Mouse (Mus musculus) liver, embryonic 12.5 days (tissue): ENCODE results near the gene Tnxb. TPM values are rescaled to one million over a fixed set of nuclear protein-coding genes. Genes with fewer than 3 reads are reported as not detected.
A peak's percentile ranks its signal among the peaks of the same experiment; 100 is the strongest.

Source experiments
- ATAC-seq: fragments of 200-750 bp; cut with Nextera tagmentation; 2 replicates; pipeline ENCODE4 v1.8.0; 2017; ENCODE audit warnings: moderate number of reproducible peaks, mild to moderate bottlenecking, moderate library complexity
- H3K27ac ChIP-seq: fragments of 300-500 bp; sonication (generic); 2 replicates; pipeline ENCODE4 v1.5.1; 2016; ENCODE audit warnings: mild to moderate bottlenecking
- H3K27me3 ChIP-seq: fragments of 300-500 bp; sonication (generic); replicated peaks from 2 replicates; pipeline ENCODE4 v1.6.1; 2016; ENCODE audit warnings: mild to moderate bottlenecking, moderate library complexity
- H3K36me3 ChIP-seq: fragments of 300-500 bp; sonication (generic); 2 replicates; pipeline ENCODE4 v1.6.1; 2016; ENCODE audit warnings: mild to moderate bottlenecking, moderate library complexity
- H3K4me1 ChIP-seq: fragments of 300-500 bp; sonication (generic); 2 replicates; pipeline ENCODE4 v1.6.1; 2016
- H3K4me2 ChIP-seq: fragments of 300-500 bp; sonication (generic); 2 replicates; pipeline ENCODE4 v1.6.1; 2016; ENCODE audit warnings: mild to moderate bottlenecking, moderate library complexity
- H3K4me3 ChIP-seq: fragments of 300-500 bp; sonication (generic); 2 replicates; pipeline ENCODE4 v1.5.1; 2016; ENCODE audit warnings: mild to moderate bottlenecking, moderate library complexity
- H3K9ac ChIP-seq: fragments of 300-500 bp; sonication (generic); 2 replicates; pipeline ENCODE4 v1.6.1; 2016; ENCODE audit warnings: mild to moderate bottlenecking, moderate library complexity
- H3K9me3 ChIP-seq: fragments of 300-500 bp; sonication (generic); replicated peaks from 2 replicates; pipeline ENCODE4 v1.6.1; 2016; ENCODE audit warnings: mild to moderate bottlenecking, moderate library complexity
- WGBS: fragments of 180-500 bp; shearing (Covaris S2); methylation state at CpG from one replicate; pipeline ENCODE4 v1.1.7; 2016; ENCODE audit not compliant: insufficient replicate concordance; 5-methylcytosine and 5-hydroxymethylcytosine counted together
- polyA plus RNA-seq: library from polyadenylated mRNA; unstranded; fragments of >200 nt; fragmentation: Nextera tagmentation; extraction: Ambion mirVana; gene quantifications from 2 replicates; pipeline ENCODE4 v1.2.1, GENCODE M21; 2016

The Tnxb gene
- polyA plus RNA-seq, 1 experiment from 2014 or later, result 0.05 TPM

DNA sequence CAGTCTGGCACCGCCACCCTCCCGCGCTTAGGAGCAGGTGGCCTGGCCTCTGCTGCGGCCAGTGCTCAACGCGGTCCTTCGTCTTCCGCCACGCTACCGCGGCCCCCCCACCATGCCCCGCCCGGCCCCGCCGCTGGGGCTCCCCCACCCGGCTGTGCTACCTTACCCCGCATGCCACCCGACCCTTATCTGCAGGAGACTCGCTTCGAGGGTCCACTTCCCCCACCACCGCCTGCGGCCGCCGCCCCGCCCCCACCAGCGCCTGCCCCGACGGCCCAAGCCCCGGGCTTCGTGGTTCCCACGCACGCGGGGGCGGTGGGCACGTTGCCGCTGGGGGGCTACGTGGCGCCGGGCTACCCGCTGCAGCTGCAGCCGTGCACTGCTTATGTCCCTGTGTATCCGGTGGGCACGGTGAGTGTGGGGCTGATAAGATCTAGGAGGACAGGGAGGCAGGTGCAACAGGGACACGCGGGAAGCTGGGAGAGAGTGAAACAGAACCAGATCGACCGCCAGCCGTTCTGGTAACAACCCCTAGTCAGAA, 39.5 kb upstream of the Tnxb start:
- ATAC-seq, result no peak
- 3% methylated on average over 48 of the region's 48 CpGs for WGBS
- H3K36me3 ChIP-seq, result peaks cover 2% of the 10 kb centered on the region; the same call in 1 of the 2 replicates

DNA sequence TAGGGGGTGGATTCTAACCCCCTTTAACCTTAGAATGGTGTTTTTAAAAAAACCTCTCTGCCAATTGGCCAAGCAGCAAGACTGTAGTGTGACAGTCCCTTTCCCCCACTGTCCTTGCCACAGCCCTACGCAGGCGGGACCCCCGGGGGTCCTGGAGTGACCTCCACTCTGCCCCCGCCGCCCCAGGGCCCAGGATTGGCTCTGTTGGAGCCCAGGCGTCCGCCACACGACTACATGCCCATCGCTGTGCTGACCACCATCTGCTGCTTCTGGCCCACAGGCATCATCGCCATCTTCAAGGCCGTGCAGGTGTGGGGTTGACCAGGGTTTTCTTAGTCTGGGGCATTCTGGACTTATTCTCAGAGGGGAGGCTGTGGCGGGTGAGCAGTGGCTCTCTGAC, 38.7 kb upstream of the Tnxb start:
- peak overlapping the region; percentile 32 for H3K4me3 ChIP-seq
- H3K27me3 ChIP-seq, result peaks cover 83% of the 10 kb centered on the region
- 13% methylated on average over 12 of the region's 12 CpGs for WGBS
- no peak for ATAC-seq
- no peak overlapping the region for H3K27ac ChIP-seq
- H3K9me3 ChIP-seq, result no peaks in the 10 kb centered on the region
- H3K9ac ChIP-seq, result no peak overlapping the region
- peak overlapping the region; percentile 67 for H3K4me2 ChIP-seq
- no peaks in the 10 kb centered on the region for H3K36me3 ChIP-seq
- H3K4me1 ChIP-seq, result peaks cover 49% of the 10 kb centered on the region

More for the DNA sequence above, 39.5 kb upstream of the Tnxb start:
- H3K4me2 ChIP-seq, result peak overlapping the region; percentile 56
- peaks cover 57% of the 10 kb centered on the region for H3K4me1 ChIP-seq
- peaks cover 75% of the 10 kb centered on the region for H3K27me3 ChIP-seq
- no peaks in the 10 kb centered on the region for H3K9me3 ChIP-seq
- H3K27ac ChIP-seq, result no peak overlapping the region
- H3K4me3 ChIP-seq, result peak overlapping the region; percentile 39
- H3K9ac ChIP-seq, result no peak overlapping the region

DNA sequence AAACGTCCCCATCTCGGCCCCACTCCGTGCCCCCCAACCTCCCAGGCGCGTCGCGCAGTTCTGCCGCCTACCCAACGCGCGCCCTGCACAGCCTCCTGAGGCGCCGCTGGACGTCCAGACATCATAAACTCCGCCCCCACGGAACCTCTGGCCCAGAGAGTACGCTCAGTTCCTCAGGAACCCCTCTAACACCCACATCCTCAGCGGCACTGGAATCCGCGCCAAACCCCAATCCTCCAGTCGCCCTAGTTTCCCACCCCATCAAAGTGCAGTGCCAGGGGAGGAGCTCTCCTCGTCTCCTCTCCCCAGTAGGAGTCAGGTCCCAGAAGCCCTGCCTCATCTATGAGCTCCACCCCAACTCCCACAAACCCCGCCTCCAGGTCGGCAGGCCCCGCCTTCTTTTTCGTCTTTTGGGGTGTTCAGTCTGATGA, 38.1 kb upstream of the Tnxb start:
- Histone ChIP-seq H3K4me2 (peak overlapping the region; percentile 67), H3K9ac (no peak overlapping the region), H3K27ac (no peak overlapping the region), H3K4me1 (peaks cover 46% of the 10 kb centered on the region), H3K9me3 (no peaks in the 10 kb centered on the region), H3K36me3 (no peaks in the 10 kb centered on the region), H3K4me3 (peak overlapping the region; percentile 32), H3K27me3 (peaks cover 82% of the 10 kb centered on the region)
- under 1% methylated on average over 26 of the region's 26 CpGs for WGBS
- ATAC-seq, result peak; percentile 43

DNA sequence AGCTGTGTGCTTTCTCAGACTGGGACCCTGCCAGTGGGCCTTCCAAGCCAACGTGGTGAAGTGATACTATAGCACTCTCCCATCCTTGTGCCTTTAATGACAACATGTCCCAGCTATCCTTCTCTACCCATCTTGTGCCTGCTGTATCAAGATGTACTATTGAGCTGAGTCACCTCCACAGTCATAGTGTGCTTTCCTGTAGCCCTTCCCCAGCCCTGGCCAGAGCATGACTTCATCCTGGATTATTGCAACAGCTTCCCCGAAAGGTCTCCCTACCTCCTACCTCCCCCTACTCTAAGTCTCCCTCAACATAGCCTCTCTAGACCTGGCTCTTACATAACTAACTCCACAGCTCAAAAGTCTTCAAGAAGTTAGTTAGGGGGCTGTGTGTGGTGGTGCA, 34.7 kb upstream of the Tnxb start:
- Histone ChIP-seq H3K27ac (no peak overlapping the region), H3K27me3 (peaks cover 54% of the 10 kb centered on the region), H3K4me3 (no peak overlapping the region), H3K36me3 (no peaks in the 10 kb centered on the region), H3K4me1 (peaks cover 20% of the 10 kb centered on the region), H3K9me3 (no peaks in the 10 kb centered on the region), H3K4me2 (no peak overlapping the region), H3K9ac (no peak overlapping the region)
- ATAC-seq, result no peak
- WGBS, result 43% methylated on average over 2 of the region's 2 CpGs

- 39% methylated on average over 3 of the region's 3 CpGs for WGBS
- Histone ChIP-seq H3K9me3 (no peaks in the 10 kb centered on the region), H3K27ac (no peak overlapping the region), H3K4me3 (no peak overlapping the region), H3K36me3 (no peaks in the 10 kb centered on the region), H3K4me1 (peaks cover 2% of the 10 kb centered on the region; the same call in 1 of the 2 replicates), H3K9ac (no peak overlapping the region), H3K27me3 (peaks cover 47% of the 10 kb centered on the region), H3K4me2 (no peak overlapping the region)
- ATAC-seq, result no peak
Observed at GRCm38 (mm10) chr17:34637459-34637858, 32.9 kb upstream of the Tnxb start.

DNA sequence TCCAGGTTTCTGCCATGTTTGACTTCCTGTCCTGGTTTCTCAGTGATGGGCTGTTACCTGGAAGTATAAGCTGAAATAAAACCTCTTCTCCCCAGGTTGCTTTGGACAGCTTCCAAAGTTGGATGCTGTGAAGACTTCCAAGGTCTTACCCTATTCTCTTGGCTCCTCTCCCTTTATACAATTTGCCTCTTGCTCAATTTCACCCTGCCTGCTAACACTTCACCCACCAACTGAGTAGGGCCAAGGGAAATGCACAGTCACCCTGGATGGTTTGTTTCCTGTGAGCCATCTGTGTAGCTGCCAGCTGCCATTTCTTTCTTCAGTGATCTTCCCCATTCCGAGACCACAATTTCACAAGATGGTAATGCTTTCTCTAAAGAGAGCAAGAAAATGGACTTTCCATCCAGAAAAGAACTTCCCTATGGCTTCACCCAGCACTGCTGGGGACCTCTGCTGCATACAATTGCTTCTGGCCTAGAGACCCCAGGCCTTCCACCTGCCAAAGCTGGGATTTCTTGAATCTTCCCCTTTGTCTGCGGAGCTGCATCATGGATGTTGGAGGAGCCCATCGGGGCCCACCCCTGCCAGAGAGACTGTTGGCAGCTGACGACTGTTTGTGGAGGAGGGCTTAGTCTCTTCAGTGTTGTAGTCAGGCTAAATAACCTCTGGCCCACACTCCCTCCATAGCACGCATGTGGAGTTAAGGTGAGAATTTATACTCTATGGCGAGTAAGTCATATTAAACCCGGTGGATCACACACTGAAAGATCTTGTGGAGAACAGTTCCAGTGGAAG, 30.7 kb upstream of the Tnxb start:
- Histone ChIP-seq H3K27me3 (peaks cover 32% of the 10 kb centered on the region), H3K4me2 (no peak overlapping the region), H3K4me1 (0 out of 2 replicates have a peak, but pooled peaks cover 8% of the 10 kb centered on the region), H3K27ac (no peak overlapping the region), H3K36me3 (no peaks in the 10 kb centered on the region), H3K9ac (no peak overlapping the region), H3K9me3 (no peaks in the 10 kb centered on the region), H3K4me3 (no peak overlapping the region)
- 63% methylated on average over 7 of the region's 7 CpGs for WGBS
- no peak for ATAC-seq

- 23% methylated on average over 11 of the region's 11 CpGs for WGBS
- no peak overlapping the region for H3K4me2 ChIP-seq
Observed at GRCm38 (mm10) chr17:34640778-34641601, 29.3 kb upstream of the Tnxb start.

GRCm38 (mm10) chr17:34641945-34642344, 28.4 kb upstream of the Tnxb start:
- no peak overlapping the region for H3K4me3 ChIP-seq
- no peaks in the 10 kb centered on the region for H3K9me3 ChIP-seq
- no peak overlapping the region for H3K27ac ChIP-seq
- no peak overlapping the region for H3K9ac ChIP-seq
- no peak for ATAC-seq
- H3K27me3 ChIP-seq, result peaks cover 18% of the 10 kb centered on the region
- whole genome bisulfite sequencing, result 61% methylated on average over 3 of the region's 3 CpGs
- no peaks in the 10 kb centered on the region for H3K36me3 ChIP-seq
- H3K4me1 ChIP-seq, result peaks cover 29% of the 10 kb centered on the region
- no peak overlapping the region for H3K4me2 ChIP-seq

More at GRCm38 (mm10) chr17:34640778-34641601, 29.3 kb upstream of the Tnxb start:
- Histone ChIP-seq H3K27me3 (peaks cover 25% of the 10 kb centered on the region), H3K27ac (no peak overlapping the region), H3K9me3 (no peaks in the 10 kb centered on the region), H3K4me3 (no peak overlapping the region), H3K36me3 (no peaks in the 10 kb centered on the region), H3K4me1 (peaks cover 21% of the 10 kb centered on the region), H3K9ac (no peak overlapping the region)
- no peak for ATAC-seq

DNA sequence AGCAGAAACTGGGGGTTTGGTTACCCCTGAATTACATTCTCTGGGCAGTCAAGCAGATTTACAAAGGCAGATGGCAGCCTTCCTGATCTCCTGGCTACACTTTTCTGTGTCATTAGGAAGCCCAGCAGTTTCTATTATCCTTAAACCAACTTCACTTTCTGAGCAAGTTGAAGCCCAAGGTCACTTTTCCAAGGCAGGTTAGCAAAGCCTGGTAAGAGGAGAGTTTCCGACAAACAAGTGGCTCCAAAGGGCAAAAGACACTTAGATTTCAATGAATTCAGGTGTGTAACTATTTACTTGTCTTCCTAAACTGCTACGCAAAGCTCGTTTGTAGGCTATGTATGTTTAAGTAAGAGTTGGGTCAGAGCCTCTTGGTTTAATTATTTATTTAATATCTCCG, 27.0 kb upstream of the Tnxb start:
- peaks cover 16% of the 10 kb centered on the region; the same call in 1 of the 2 replicates for H3K27me3 ChIP-seq
- no peak for ATAC-seq
- H3K36me3 ChIP-seq, result peaks cover under 1% of the 10 kb centered on the region; the same call in 1 of the 2 replicates
- peaks cover 39% of the 10 kb centered on the region for H3K4me1 ChIP-seq
- no peak overlapping the region for H3K9ac ChIP-seq
- no peak overlapping the region for H3K4me2 ChIP-seq
- WGBS, result 72% methylated on average over 4 of the region's 4 CpGs
- no peak overlapping the region for H3K4me3 ChIP-seq
- no peak overlapping the region for H3K27ac ChIP-seq
- H3K9me3 ChIP-seq, result no peaks in the 10 kb centered on the region

DNA sequence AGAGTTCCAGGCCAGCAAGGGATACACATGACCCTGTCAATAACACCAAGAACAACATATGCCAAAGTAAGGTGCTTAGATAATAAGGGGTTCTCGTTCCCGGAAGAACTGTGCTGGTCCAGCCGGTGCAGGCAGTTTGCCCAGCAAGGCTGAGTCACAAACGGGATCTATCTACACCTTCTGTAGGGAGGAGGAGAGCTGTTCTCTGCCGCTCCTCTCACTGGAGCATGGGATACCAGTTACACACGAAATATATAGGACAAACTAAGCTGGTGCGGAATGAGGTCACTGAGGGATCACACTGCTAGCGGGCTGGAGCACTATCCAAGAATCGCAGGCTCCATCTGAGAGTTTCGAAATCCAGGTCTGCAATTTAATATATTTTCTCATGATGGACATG, 26.4 kb upstream of the Tnxb start:
- Histone ChIP-seq H3K4me2 (no peak overlapping the region), H3K27me3 (peaks cover 12% of the 10 kb centered on the region; the same call in 1 of the 2 replicates), H3K4me3 (no peak overlapping the region), H3K27ac (no peak overlapping the region), H3K4me1 (peaks cover 40% of the 10 kb centered on the region), H3K9ac (no peak overlapping the region), H3K9me3 (no peaks in the 10 kb centered on the region), H3K36me3 (peaks cover 7% of the 10 kb centered on the region)
- 69% methylated on average over 10 of the region's 10 CpGs for WGBS
- no peak for ATAC-seq

DNA sequence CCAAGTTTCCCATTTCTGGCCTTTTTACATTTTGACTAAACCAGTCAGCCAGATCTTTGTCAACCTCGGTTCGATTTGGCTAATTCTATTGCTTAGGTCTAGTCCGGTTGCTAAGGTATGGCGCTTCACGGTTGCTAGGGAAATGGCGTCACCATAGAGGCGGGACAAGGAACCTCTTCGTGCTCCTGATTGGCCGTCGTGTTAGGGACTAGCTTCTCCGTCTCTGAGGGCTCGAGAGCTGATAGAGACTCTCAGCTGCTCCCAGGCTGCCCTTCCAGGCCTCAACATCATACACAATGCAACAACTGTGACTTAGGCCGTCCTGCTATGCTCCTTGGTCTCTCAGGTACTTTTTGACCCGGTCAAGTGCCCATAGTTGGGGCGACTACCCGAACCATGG, 25.7 kb upstream of the Tnxb start, which contains the start of gene Fkbpl:
TSS of gene Fkbpl (plus strand) at position 157 of the 400 bp plus-strand sequence.
- Histone ChIP-seq H3K9ac (peak within 1 kb of the TSS; percentile 73), H3K4me1 (peaks cover 40% of the 10 kb centered on the region), H3K4me3 (peak within 1 kb of the TSS; percentile 95), H3K4me2 (peak within 1 kb of the TSS; percentile 94), H3K9me3 (no peaks in the 10 kb centered on the region), H3K36me3 (peaks cover 13% of the 10 kb centered on the region), H3K27me3 (peaks cover 12% of the 10 kb centered on the region; the same call in 1 of the 2 replicates), H3K27ac (peak within 1 kb of the TSS; percentile 75)
- WGBS, result 1% methylated on average over 16 of the region's 16 CpGs
- peak; percentile 62 for ATAC-seq
